Mouse (Mus musculus) heart, embryonic 12.5 days (tissue): ENCODE measurements around the gene Gadd45g. TPM values are rescaled to one million over a fixed set of nuclear protein-coding genes. Genes with fewer than 3 reads are reported as not detected.

Source experiments
- ATAC-seq: fragments of 200-750 bp; cut with Nextera tagmentation; 2 replicates; pipeline ENCODE4 v1.8.0; 2017; ENCODE audit warnings: moderate TSS enrichment, moderate library complexity; ENCODE audit not compliant: insufficient number of reproducible peaks, low FRiP score
- H3K27ac ChIP-seq: fragments of 300-500 bp; sonication (generic); 2 replicates; pipeline ENCODE4 v1.5.1; 2016; ENCODE audit warnings: mild to moderate bottlenecking, moderate library complexity; ENCODE audit not compliant: poor library complexity, severe bottlenecking
- H3K27me3 ChIP-seq: fragments of 300-500 bp; sonication (generic); replicated peaks from 2 replicates; pipeline ENCODE4 v1.6.1; 2016; ENCODE audit warnings: mild to moderate bottlenecking, moderate library complexity
- H3K36me3 ChIP-seq: fragments of 300-500 bp; sonication (generic); 2 replicates; pipeline ENCODE4 v1.6.1; 2016; ENCODE audit warnings: mild to moderate bottlenecking, moderate library complexity
- H3K4me1 ChIP-seq: fragments of 300-500 bp; sonication (generic); replicated peaks from 2 replicates; pipeline ENCODE4 v1.6.1; 2016; ENCODE audit warnings: mild to moderate bottlenecking
- H3K4me2 ChIP-seq: fragments of 300-500 bp; sonication (generic); 2 replicates; pipeline ENCODE4 v1.6.1; 2016; ENCODE audit warnings: mild to moderate bottlenecking, moderate library complexity
- H3K4me3 ChIP-seq: fragments of 300-500 bp; sonication (generic); 2 replicates; pipeline ENCODE4 v1.5.1; 2016; ENCODE audit warnings: mild to moderate bottlenecking
- H3K9ac ChIP-seq: fragments of 300-500 bp; sonication (generic); 2 replicates; pipeline ENCODE4 v1.6.1; 2016; ENCODE audit warnings: mild to moderate bottlenecking, moderate library complexity
- H3K9me3 ChIP-seq: fragments of 300-500 bp; sonication (generic); replicated peaks from 2 replicates; pipeline ENCODE4 v1.6.1; 2016; ENCODE audit warnings: mild to moderate bottlenecking, moderate library complexity
- WGBS: fragments of 180-500 bp; shearing (Covaris S2); methylation state at CpG from one replicate; pipeline ENCODE4 v1.1.7; 2016; 5-methylcytosine and 5-hydroxymethylcytosine counted together
- polyA plus RNA-seq: library from polyadenylated mRNA; unstranded; fragments of >200 nt; fragmentation: Nextera tagmentation; extraction: Ambion mirVana; gene quantifications from 2 replicates; pipeline ENCODE4 v1.2.1, GENCODE M21; 2016

Gene Gadd45g
- polyA plus RNA-seq, 1 experiment from 2014 or later: 58.9 TPM

GRCm38 (mm10) chr13:51872252-51872962, 25.9 kb downstream of the Gadd45g start:
- no peaks in the 10 kb centered on the region for H3K36me3 ChIP-seq
- no peak overlapping the region for H3K4me3 ChIP-seq
- 92% methylated on average over 9 of the region's 9 CpGs for WGBS
- H3K27ac ChIP-seq: no peak overlapping the region
- H3K9ac ChIP-seq: no peak overlapping the region
- H3K27me3 ChIP-seq: no peaks in the 10 kb centered on the region
- no peaks in the 10 kb centered on the region for H3K9me3 ChIP-seq
- ATAC-seq: no peak
- H3K4me1 ChIP-seq: peaks cover 11% of the 10 kb centered on the region
- H3K4me2 ChIP-seq: no peak overlapping the region

- no peak overlapping the region for H3K27ac ChIP-seq
- H3K9me3 ChIP-seq: no peaks in the 10 kb centered on the region
- no peak overlapping the region for H3K4me3 ChIP-seq
- H3K9ac ChIP-seq: no peak overlapping the region
- no peaks in the 10 kb centered on the region for H3K36me3 ChIP-seq
- peaks cover 13% of the 10 kb centered on the region for H3K4me1 ChIP-seq
- no peak for ATAC-seq
- H3K27me3 ChIP-seq: no peaks in the 10 kb centered on the region
- 86% methylated on average over 9 of the region's 9 CpGs for WGBS
- no peak overlapping the region for H3K4me2 ChIP-seq
Measured at GRCm38 (mm10) chr13:51872963-51873514, 26.6 kb downstream of the Gadd45g start.

GRCm38 (mm10) chr13:51873786-51874185, 27.3 kb downstream of the Gadd45g start:
- ATAC-seq: no peak
- Histone ChIP-seq H3K27me3 (no peaks in the 10 kb centered on the region), H3K9me3 (no peaks in the 10 kb centered on the region), H3K4me2 (no peak overlapping the region), H3K4me1 (peaks cover 13% of the 10 kb centered on the region), H3K9ac (no peak overlapping the region), H3K27ac (no peak overlapping the region), H3K4me3 (no peak overlapping the region), H3K36me3 (no peaks in the 10 kb centered on the region)
- WGBS: 87% methylated on average over 5 of the region's 5 CpGs

- ATAC-seq: no peak
- no peak overlapping the region for H3K4me3 ChIP-seq
- H3K4me2 ChIP-seq: no peak overlapping the region
- no peaks in the 10 kb centered on the region for H3K27me3 ChIP-seq
- peaks cover 29% of the 10 kb centered on the region for H3K4me1 ChIP-seq
- H3K9me3 ChIP-seq: no peaks in the 10 kb centered on the region
- WGBS: 66% methylated on average over 12 of the region's 12 CpGs
- no peak overlapping the region for H3K27ac ChIP-seq
- no peaks in the 10 kb centered on the region for H3K36me3 ChIP-seq
- H3K9ac ChIP-seq: no peak overlapping the region
Measured at GRCm38 (mm10) chr13:51876131-51876530, 29.7 kb downstream of the Gadd45g start.

- WGBS: 36% methylated on average over 8 of the region's 8 CpGs
- H3K9ac ChIP-seq: no peak overlapping the region
- H3K4me3 ChIP-seq: no peak overlapping the region
- no peaks in the 10 kb centered on the region for H3K27me3 ChIP-seq
- H3K4me2 ChIP-seq: no peak overlapping the region
- H3K4me1 ChIP-seq: peaks cover 53% of the 10 kb centered on the region
- ATAC-seq: no peak
- H3K9me3 ChIP-seq: no peaks in the 10 kb centered on the region
- H3K36me3 ChIP-seq: no peaks in the 10 kb centered on the region
- peak overlapping the region; percentile 39 for H3K27ac ChIP-seq
Measured at GRCm38 (mm10) chr13:51878806-51879205, 32.3 kb downstream of the Gadd45g start.

GRCm38 (mm10) chr13:51879571-51879970, 33.1 kb downstream of the Gadd45g start:
- H3K9ac ChIP-seq: no peak overlapping the region
- peaks cover 61% of the 10 kb centered on the region for H3K4me1 ChIP-seq
- 82% methylated on average over 3 of the region's 3 CpGs for WGBS
- H3K4me2 ChIP-seq: no peak overlapping the region
- no peaks in the 10 kb centered on the region for H3K9me3 ChIP-seq
- no peak for ATAC-seq
- no peak overlapping the region for H3K4me3 ChIP-seq
- no peaks in the 10 kb centered on the region for H3K27me3 ChIP-seq
- H3K27ac ChIP-seq: peak overlapping the region; percentile 39; the same call in 1 of the 2 replicates
- no peaks in the 10 kb centered on the region for H3K36me3 ChIP-seq

- no peak overlapping the region for H3K27ac ChIP-seq
- peaks cover 61% of the 10 kb centered on the region for H3K4me1 ChIP-seq
- H3K9me3 ChIP-seq: no peaks in the 10 kb centered on the region
- WGBS: 63% methylated on average over 4 of the region's 4 CpGs
- no peak overlapping the region for H3K4me2 ChIP-seq
- no peak overlapping the region for H3K9ac ChIP-seq
- no peaks in the 10 kb centered on the region for H3K36me3 ChIP-seq
- ATAC-seq: no peak
- H3K4me3 ChIP-seq: no peak overlapping the region
- H3K27me3 ChIP-seq: no peaks in the 10 kb centered on the region
Measured at GRCm38 (mm10) chr13:51880019-51880418, 33.5 kb downstream of the Gadd45g start.

GRCm38 (mm10) chr13:51881271-51882128, 35.0 kb downstream of the Gadd45g start:
- no peak overlapping the region for H3K4me3 ChIP-seq
- no peaks in the 10 kb centered on the region for H3K9me3 ChIP-seq
- no peaks in the 10 kb centered on the region for H3K27me3 ChIP-seq
- peaks cover 74% of the 10 kb centered on the region for H3K4me1 ChIP-seq
- no peak overlapping the region for H3K4me2 ChIP-seq
- H3K27ac ChIP-seq: peak overlapping the region; percentile 67
- H3K36me3 ChIP-seq: no peaks in the 10 kb centered on the region
- ATAC-seq: peak; percentile 66; the same call in 1 of the 2 replicates
- WGBS: 13% methylated on average over 11 of the region's 11 CpGs
- H3K9ac ChIP-seq: no peak overlapping the region

- no peaks in the 10 kb centered on the region for H3K27me3 ChIP-seq
- peak overlapping the region; percentile 67 for H3K27ac ChIP-seq
- WGBS: 71% methylated on average over 3 of the region's 3 CpGs
- no peak overlapping the region for H3K4me2 ChIP-seq
- no peak overlapping the region for H3K4me3 ChIP-seq
- H3K9me3 ChIP-seq: no peaks in the 10 kb centered on the region
- ATAC-seq: no peak
- H3K9ac ChIP-seq: no peak overlapping the region
- H3K36me3 ChIP-seq: no peaks in the 10 kb centered on the region
- peaks cover 81% of the 10 kb centered on the region for H3K4me1 ChIP-seq
Measured at GRCm38 (mm10) chr13:51882218-51882617, 35.7 kb downstream of the Gadd45g start.

- Histone ChIP-seq H3K4me1 (peaks cover 69% of the 10 kb centered on the region), H3K9me3 (no peaks in the 10 kb centered on the region), H3K9ac (0 out of 2 replicates have a peak overlapping the region, but pooled peaks have one; percentile 4), H3K4me2 (no peak overlapping the region), H3K27me3 (no peaks in the 10 kb centered on the region), H3K27ac (0 out of 2 replicates have a peak overlapping the region, but pooled peaks have one; percentile 23), H3K36me3 (no peaks in the 10 kb centered on the region), H3K4me3 (no peak overlapping the region)
- no peak for ATAC-seq
- 42% methylated on average over 5 of the region's 5 CpGs for WGBS
Measured at GRCm38 (mm10) chr13:51884250-51884649, 37.8 kb downstream of the Gadd45g start.

GRCm38 (mm10) chr13:51885594-51885993, 39.1 kb downstream of the Gadd45g start:
- no peak overlapping the region for H3K9ac ChIP-seq
- H3K27me3 ChIP-seq: no peaks in the 10 kb centered on the region
- H3K27ac ChIP-seq: 0 out of 2 replicates have a peak overlapping the region, but pooled peaks have one; percentile 38
- no peaks in the 10 kb centered on the region for H3K9me3 ChIP-seq
- WGBS: 72% methylated on average over 10 of the region's 10 CpGs
- no peak overlapping the region for H3K4me3 ChIP-seq
- no peak for ATAC-seq
- H3K4me1 ChIP-seq: peaks cover 58% of the 10 kb centered on the region
- no peaks in the 10 kb centered on the region for H3K36me3 ChIP-seq
- no peak overlapping the region for H3K4me2 ChIP-seq
